Mouse (Mus musculus): ENCODE data around the gene Kif21b. TPM values are rescaled to one million over a fixed set of nuclear protein-coding genes. Genes with fewer than 3 reads are reported as not detected.

The Kif21b gene
- polyA plus RNA-seq, 1 experiment from 2014 or later = 49.3 TPM

GRCm38 (mm10) chr1:136139990-136140640 is 8.9 kb downstream of the Kif21b start:
- WGBS = 1% methylated on average over 32 of the region's 32 CpGs
- H3K9ac ChIP-seq (replicated peaks) = peak overlapping the region; percentile 70
- no peaks in the 10 kb centered on the region for H3K27me3 ChIP-seq
- H3K27ac ChIP-seq = peak overlapping the region; percentile 77
- no peaks in the 10 kb centered on the region for H3K9me3 ChIP-seq
- peaks cover 7% of the 10 kb centered on the region for H3K36me3 ChIP-seq
- H3K4me2 ChIP-seq (replicated peaks) = peak overlapping the region; percentile 79
- peak overlapping the region; percentile 40 for H3K4me3 ChIP-seq (replicated peaks)
- ATAC-seq = peak; percentile 31
- peaks cover 97% of the 10 kb centered on the region for H3K4me1 ChIP-seq (replicated peaks)

GRCm38 (mm10) chr1:136141176-136141950 is 10.2 kb downstream of the Kif21b start:
- H3K9ac ChIP-seq (replicated peaks) = no peak overlapping the region

GRCm38 (mm10) chr1:136142336-136142735 is 11.1 kb downstream of the Kif21b start:
- H3K9ac ChIP-seq (replicated peaks) = peak overlapping the region; percentile 15; the same call in 1 of the 2 replicates
- H3K36me3 ChIP-seq = peaks cover 26% of the 10 kb centered on the region
- H3K9me3 ChIP-seq = no peaks in the 10 kb centered on the region
- WGBS = 25% methylated on average over 6 of the region's 6 CpGs
- peaks cover 75% of the 10 kb centered on the region for H3K4me1 ChIP-seq (replicated peaks)
- H3K27ac ChIP-seq = peak overlapping the region; percentile 68
- H3K4me2 ChIP-seq (replicated peaks) = peak overlapping the region; percentile 18; the same call in 1 of the 2 replicates
- no peak overlapping the region for H3K4me3 ChIP-seq (replicated peaks)
- no peaks in the 10 kb centered on the region for H3K27me3 ChIP-seq
- ATAC-seq = peak; percentile 76

More at GRCm38 (mm10) chr1:136141176-136141950, 10.2 kb downstream of the Kif21b start:
- peaks cover 17% of the 10 kb centered on the region for H3K36me3 ChIP-seq
- peak overlapping the region; percentile 68 for H3K27ac ChIP-seq
- H3K27me3 ChIP-seq = no peaks in the 10 kb centered on the region
- H3K4me3 ChIP-seq (replicated peaks) = no peak overlapping the region
- no peak for ATAC-seq
- WGBS = 77% methylated on average over 11 of the region's 11 CpGs
- H3K4me2 ChIP-seq (replicated peaks) = no peak overlapping the region
- H3K9me3 ChIP-seq = no peaks in the 10 kb centered on the region
- peaks cover 84% of the 10 kb centered on the region for H3K4me1 ChIP-seq (replicated peaks)

GRCm38 (mm10) chr1:136143514-136143913 is 12.3 kb downstream of the Kif21b start:
- Histone ChIP-seq H3K4me3 (replicated peaks) (no peak overlapping the region), H3K9me3 (no peaks in the 10 kb centered on the region), H3K27me3 (no peaks in the 10 kb centered on the region), H3K36me3 (peaks cover 37% of the 10 kb centered on the region), H3K9ac (replicated peaks) (no peak overlapping the region), H3K4me1 (replicated peaks) (peaks cover 63% of the 10 kb centered on the region), H3K27ac (no peak overlapping the region), H3K4me2 (replicated peaks) (0 out of 2 replicates have a peak overlapping the region, but pooled peaks have one; percentile 18)
- WGBS = 59% methylated on average over 10 of the region's 10 CpGs
- no peak for ATAC-seq

GRCm38 (mm10) chr1:136149702-136150101 is 18.5 kb downstream of the Kif21b start:
- no peak overlapping the region for H3K4me2 ChIP-seq (replicated peaks)
- peaks cover 95% of the 10 kb centered on the region for H3K36me3 ChIP-seq
- WGBS = 87% methylated on average over 9 of the region's 9 CpGs
- H3K27me3 ChIP-seq = no peaks in the 10 kb centered on the region
- ATAC-seq = no peak
- 0 out of 2 replicates have a peak, but pooled peaks cover 1% of the 10 kb centered on the region for H3K4me1 ChIP-seq (replicated peaks)
- H3K27ac ChIP-seq = no peak overlapping the region
- no peak overlapping the region for H3K4me3 ChIP-seq (replicated peaks)
- no peaks in the 10 kb centered on the region for H3K9me3 ChIP-seq
- H3K9ac ChIP-seq (replicated peaks) = no peak overlapping the region

- WGBS = 93% methylated on average over 8 of the region's 8 CpGs
- Histone ChIP-seq H3K9me3 (no peaks in the 10 kb centered on the region), H3K27ac (no peak overlapping the region), H3K36me3 (peaks cover 96% of the 10 kb centered on the region), H3K4me1 (replicated peaks) (no peaks in the 10 kb centered on the region), H3K4me2 (replicated peaks) (no peak overlapping the region), H3K27me3 (no peaks in the 10 kb centered on the region), H3K4me3 (replicated peaks) (no peak overlapping the region), H3K9ac (replicated peaks) (no peak overlapping the region)
- no peak for ATAC-seq
Measured at GRCm38 (mm10) chr1:136151371-136151770, 20.2 kb downstream of the Kif21b start.

GRCm38 (mm10) chr1:136156304-136156703 is 25.1 kb downstream of the Kif21b start:
- Histone ChIP-seq H3K36me3 (peaks cover 95% of the 10 kb centered on the region), H3K27me3 (no peaks in the 10 kb centered on the region), H3K4me1 (replicated peaks) (no peaks in the 10 kb centered on the region), H3K9me3 (no peaks in the 10 kb centered on the region), H3K9ac (replicated peaks) (no peak overlapping the region), H3K4me2 (replicated peaks) (no peak overlapping the region), H3K4me3 (replicated peaks) (no peak overlapping the region), H3K27ac (no peak overlapping the region)
- 95% methylated on average over 4 of the region's 4 CpGs for WGBS
- ATAC-seq = no peak

GRCm38 (mm10) chr1:136156951-136157350 is 25.8 kb downstream of the Kif21b start:
- Histone ChIP-seq H3K4me2 (replicated peaks) (no peak overlapping the region), H3K9me3 (no peaks in the 10 kb centered on the region), H3K27me3 (no peaks in the 10 kb centered on the region), H3K27ac (no peak overlapping the region), H3K9ac (replicated peaks) (no peak overlapping the region), H3K4me1 (replicated peaks) (no peaks in the 10 kb centered on the region), H3K4me3 (replicated peaks) (no peak overlapping the region), H3K36me3 (peaks cover 97% of the 10 kb centered on the region)
- 89% methylated on average over 4 of the region's 4 CpGs for WGBS
- ATAC-seq = no peak

- Histone ChIP-seq H3K4me2 (replicated peaks) (no peak overlapping the region), H3K27me3 (no peaks in the 10 kb centered on the region), H3K4me1 (replicated peaks) (peaks cover under 1% of the 10 kb centered on the region; the same call in 1 of the 2 replicates), H3K4me3 (replicated peaks) (no peak overlapping the region), H3K9ac (replicated peaks) (no peak overlapping the region), H3K9me3 (no peaks in the 10 kb centered on the region), H3K36me3 (peaks cover 98% of the 10 kb centered on the region), H3K27ac (no peak overlapping the region)
- WGBS = 44% methylated on average over 12 of the region's 12 CpGs
- ATAC-seq = no peak
Measured at GRCm38 (mm10) chr1:136159830-136160229, 28.6 kb downstream of the Kif21b start.

GRCm38 (mm10) chr1:136160297-136160696 is 29.1 kb downstream of the Kif21b start:
- Histone ChIP-seq H3K4me1 (replicated peaks) (peaks cover 5% of the 10 kb centered on the region; the same call in 1 of the 2 replicates), H3K9ac (replicated peaks) (no peak overlapping the region), H3K27me3 (no peaks in the 10 kb centered on the region), H3K4me2 (replicated peaks) (no peak overlapping the region), H3K4me3 (replicated peaks) (no peak overlapping the region), H3K9me3 (no peaks in the 10 kb centered on the region), H3K36me3 (peaks cover 98% of the 10 kb centered on the region), H3K27ac (no peak overlapping the region)
- WGBS = 90% methylated on average over 12 of the region's 12 CpGs
- ATAC-seq = no peak

GRCm38 (mm10) chr1:136160930-136161329 is 29.7 kb downstream of the Kif21b start:
- H3K36me3 ChIP-seq = peaks cover 98% of the 10 kb centered on the region
- peaks cover 11% of the 10 kb centered on the region; the same call in 1 of the 2 replicates for H3K4me1 ChIP-seq (replicated peaks)
- H3K4me2 ChIP-seq (replicated peaks) = no peak overlapping the region
- no peak overlapping the region for H3K4me3 ChIP-seq (replicated peaks)
- ATAC-seq = no peak
- no peaks in the 10 kb centered on the region for H3K27me3 ChIP-seq
- no peaks in the 10 kb centered on the region for H3K9me3 ChIP-seq
- H3K9ac ChIP-seq (replicated peaks) = no peak overlapping the region
- H3K27ac ChIP-seq = no peak overlapping the region
- 91% methylated on average over 6 of the region's 6 CpGs for WGBS

- peaks cover 96% of the 10 kb centered on the region for H3K36me3 ChIP-seq
- no peaks in the 10 kb centered on the region for H3K9me3 ChIP-seq
- no peaks in the 10 kb centered on the region for H3K27me3 ChIP-seq
- ATAC-seq = no peak
- WGBS = 94% methylated on average over 7 of the region's 7 CpGs
- H3K4me2 ChIP-seq (replicated peaks) = no peak overlapping the region
- H3K27ac ChIP-seq = no peak overlapping the region
- H3K4me3 ChIP-seq (replicated peaks) = no peak overlapping the region
- H3K9ac ChIP-seq (replicated peaks) = no peak overlapping the region
- peaks cover 12% of the 10 kb centered on the region; the same call in 1 of the 2 replicates for H3K4me1 ChIP-seq (replicated peaks)
Measured at GRCm38 (mm10) chr1:136161333-136161921, 30.2 kb downstream of the Kif21b start.
